Mouse (Mus musculus) c-Kit-negative CD71-positive TER-119-positive erythroid progenitor cells, embryonic 14.5 days (primary cell): ENCODE results near the gene Psmb3.

Experiments used
- DNase-seq: peaks from one replicate; pipeline ENCODE4 v3.0.0-alpha.2; 2013; ENCODE audit warnings: low read depth, low spot score

Psmb3 gene

GRCm38 (mm10) chr11:97753277-97753676 is 50.1 kb downstream of the Psmb3 start:
- DNase-seq: no peak

GRCm38 (mm10) chr11:97758125-97758524 is 54.9 kb downstream of the Psmb3 start:
- no peak for DNase-seq

GRCm38 (mm10) chr11:97758942-97759341 is 55.7 kb downstream of the Psmb3 start:
- no peak for DNase-seq

GRCm38 (mm10) chr11:97761638-97762037 is 58.4 kb downstream of the Psmb3 start:
- DNase-seq: no peak
